Comparison of ENCODE assay signal across 17 mouse cellular contexts in the genomic region with DNA sequence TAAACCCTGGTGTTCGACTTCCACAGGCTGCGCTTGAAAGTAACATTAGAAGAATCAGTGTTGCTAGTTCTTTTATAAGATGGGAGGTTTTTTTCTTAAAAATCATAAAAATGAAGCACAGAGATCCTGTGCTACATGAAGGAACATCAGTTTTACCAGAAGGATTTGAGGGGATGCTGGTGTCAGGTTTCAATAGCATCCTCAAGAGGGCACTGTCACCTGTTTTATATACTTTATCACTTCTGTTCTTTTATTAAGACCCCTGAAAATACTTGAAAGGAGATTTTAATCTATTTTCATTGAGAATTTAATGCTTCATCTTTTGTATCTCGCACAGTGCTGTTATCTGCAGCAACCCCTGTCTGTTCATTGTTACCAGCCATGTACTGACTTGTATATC.
A peak's percentile ranks its signal among the peaks of the same experiment; 100 is the strongest.
DNase-seq lines count a peak whose midpoint lies in the region; ATAC-seq and TF ChIP-seq lines count a peak whose summit lies in the region.
"Had no signal": no experiment of that assay in that cellular context is flagged by ENCODE, and none has a peak within 500 bp of the region (broad histone marks: within the 10 kb centered on the region; RNA-seq: fewer than 3 reads in every experiment).

No protein-coding gene starts in this region.

- TF ChIP-seq CTCF in heart, postnatal 0 days (IDR thresholded peaks at IDR 0.05; ENCODE audit: low read depth) = peak; percentile 18
- TF ChIP-seq CTCF in brain, embryonic 14.5 days (IDR thresholded peaks at IDR 0.05; ENCODE audit: borderline replicate concordance, extremely low read depth, insufficient read depth, insufficient read length) = no peak

- 0 out of 2 replicates have a peak, but pooled peaks cover 6% of the 10 kb centered on the region for H3K4me1 ChIP-seq in heart, postnatal 0 days (ENCODE audit: control insufficient read depth, insufficient read depth)
- 0 out of 2 replicates have a peak, but pooled peaks cover 4% of the 10 kb centered on the region for H3K4me1 ChIP-seq in heart, embryonic 12.5 days (replicated peaks)
- H3K4me1 ChIP-seq in midbrain, embryonic 11.5 days (ENCODE audit: control insufficient read depth, insufficient read depth, low read length) = peaks cover 5% of the 10 kb centered on the region
- peaks cover 14% of the 10 kb centered on the region for H3K4me1 ChIP-seq in midbrain, embryonic 10.5 days
- H3K4me1 ChIP-seq: hindbrain, embryonic 13.5 days had no signal

- DNase-seq in heart, postnatal 0 days (ENCODE audit: low spot score) = peak; percentile 33
- peak; percentile 44 for DNase-seq in midbrain, embryonic 11.5 days (ENCODE audit: low spot score, missing footprints)
- DNase-seq in midbrain, embryonic 10.5 days (ENCODE audit: low spot score) = no peak
- peak; percentile 69 for DNase-seq in brain, embryonic 14.5 days (ENCODE audit: low read depth)
- DNase-seq in spleen, adult 12 weeks (ENCODE audit: low spot score) = no peak
- DNase-seq in adrenal gland, adult 8-10 months = no peak
- DNase-seq: cerebellum, adult 2 months; kidney, adult 18-20 months; kidney, postnatal 4 days; layer of hippocampus, postnatal 36 days; lung, postnatal 14 days; right cerebral cortex, postnatal 4 days; thymus, adult 2 months had no signal

- no peak overlapping the region for H3K9ac ChIP-seq in heart, postnatal 0 days (replicated peaks; ENCODE audit: low read depth, low read length)
- no peak overlapping the region for H3K9ac ChIP-seq in heart, embryonic 12.5 days
- H3K9ac ChIP-seq in midbrain, embryonic 11.5 days (ENCODE audit: low read length) = no peak overlapping the region
- H3K9ac ChIP-seq: heart, embryonic 15.5 days; hindbrain, embryonic 13.5 days; liver, embryonic 14.5 days had no signal

- no peak for TF ChIP-seq POLR2A in brain, embryonic 14.5 days (IDR thresholded peaks at IDR 0.05; ENCODE audit: borderline replicate concordance, extremely low read depth, insufficient read depth, insufficient read length, poor library complexity, severe bottlenecking)

- no peak for TF ChIP-seq EP300 in heart, postnatal 0 days (IDR thresholded peaks at IDR 0.05; ENCODE audit: low read depth)

- no peaks in the 10 kb centered on the region for H3K27me3 ChIP-seq in heart, postnatal 0 days (ENCODE audit: control insufficient read depth, insufficient read depth, low read length)
- H3K27me3 ChIP-seq in heart, embryonic 12.5 days (replicated peaks) = no peaks in the 10 kb centered on the region
- H3K27me3 ChIP-seq in midbrain, embryonic 11.5 days (ENCODE audit: control insufficient read depth, insufficient read depth, low read length) = no peaks in the 10 kb centered on the region
- no peaks in the 10 kb centered on the region for H3K27me3 ChIP-seq in midbrain, embryonic 10.5 days (ENCODE audit: low read depth, poor library complexity, severe bottlenecking)
- H3K27me3 ChIP-seq: heart, embryonic 15.5 days; hindbrain, embryonic 13.5 days had no signal

- 57% methylated on average over 3 of the region's 3 CpGs for WGBS in heart, postnatal 0 days
- WGBS in heart, embryonic 12.5 days = 63% methylated on average over 3 of the region's 3 CpGs
- WGBS in midbrain, embryonic 11.5 days = 75% methylated on average over 3 of the region's 3 CpGs
- WGBS in midbrain, embryonic 10.5 days = 72% methylated on average over 3 of the region's 3 CpGs

- H3K4me2 ChIP-seq in heart, postnatal 0 days (ENCODE audit: low read depth, low read length) = no peak overlapping the region
- no peak overlapping the region for H3K4me2 ChIP-seq in heart, embryonic 12.5 days
- no peak overlapping the region for H3K4me2 ChIP-seq in midbrain, embryonic 11.5 days
- H3K4me2 ChIP-seq: heart, embryonic 15.5 days; hindbrain, embryonic 13.5 days had no signal

- no peak overlapping the region for H3K27ac ChIP-seq in heart, postnatal 0 days (ENCODE audit: low read depth)
- no peak overlapping the region for H3K27ac ChIP-seq in heart, embryonic 12.5 days (ENCODE audit: poor library complexity, severe bottlenecking)
- H3K27ac ChIP-seq in midbrain, embryonic 11.5 days (ENCODE audit: low read depth, low read length) = no peak overlapping the region
- no peak overlapping the region for H3K27ac ChIP-seq in midbrain, embryonic 10.5 days (replicated peaks)
- H3K27ac ChIP-seq: heart, embryonic 15.5 days; hindbrain, embryonic 13.5 days; liver, embryonic 14.5 days had no signal

- H3K9me3 ChIP-seq in heart, postnatal 0 days (replicated peaks; ENCODE audit: control insufficient read depth, low read length) = no peaks in the 10 kb centered on the region
- no peaks in the 10 kb centered on the region for H3K9me3 ChIP-seq in heart, embryonic 12.5 days (replicated peaks)
- H3K9me3 ChIP-seq in midbrain, embryonic 11.5 days (ENCODE audit: control insufficient read depth, low read length) = no peaks in the 10 kb centered on the region
- H3K9me3 ChIP-seq in midbrain, embryonic 10.5 days (replicated peaks) = no peaks in the 10 kb centered on the region
- H3K9me3 ChIP-seq: heart, embryonic 15.5 days; hindbrain, embryonic 13.5 days had no signal

- no peak for ATAC-seq in heart, postnatal 0 days (ENCODE audit: insufficient read depth, low read depth)
- no peak for ATAC-seq in heart, embryonic 12.5 days (ENCODE audit: insufficient number of reproducible peaks, low FRiP score)
- ATAC-seq in midbrain, embryonic 11.5 days (ENCODE audit: low FRiP score) = no peak

- no peak overlapping the region for H3K4me3 ChIP-seq in heart, postnatal 0 days (ENCODE audit: low read depth, low read length)
- H3K4me3 ChIP-seq in heart, embryonic 12.5 days = no peak overlapping the region
- H3K4me3 ChIP-seq in midbrain, embryonic 11.5 days (ENCODE audit: low read depth, low read length) = no peak overlapping the region
- H3K4me3 ChIP-seq in midbrain, embryonic 10.5 days = no peak overlapping the region
- H3K4me3 ChIP-seq: heart, embryonic 15.5 days; hindbrain, embryonic 13.5 days had no signal

- H3K36me3 ChIP-seq in heart, postnatal 0 days (replicated peaks; ENCODE audit: control insufficient read depth, insufficient read depth, low read length) = no peaks in the 10 kb centered on the region
- no peaks in the 10 kb centered on the region for H3K36me3 ChIP-seq in heart, embryonic 12.5 days
- no peaks in the 10 kb centered on the region for H3K36me3 ChIP-seq in midbrain, embryonic 11.5 days (ENCODE audit: control insufficient read depth, insufficient read depth, low read length)
- no peaks in the 10 kb centered on the region for H3K36me3 ChIP-seq in midbrain, embryonic 10.5 days
- H3K36me3 ChIP-seq: heart, embryonic 15.5 days; hindbrain, embryonic 13.5 days had no signal

Comparison
In these comparisons a context has a peak if more than half of its experiments do, and no peak if none do; other contexts are left out.
1. DNase-seq: peak in heart, postnatal 0 days (single experiment), midbrain, embryonic 11.5 days (single experiment) and brain, embryonic 14.5 days (single experiment); none in midbrain, embryonic 10.5 days (single experiment), spleen, adult 12 weeks (single experiment) and adrenal gland, adult 8-10 months (single experiment).